Mouse (Mus musculus) C2C12 (cell line): Measurements from ENCODE around the gene Abhd6. TPM values are rescaled to one million over a fixed set of nuclear protein-coding genes. Genes with fewer than 3 reads are reported as not detected.

Source experiments
- H3K27me3 ChIP-seq: one replicate; pipeline ENCODE4 v1.6.1; 2011; ENCODE audit not compliant: control insufficient read depth, insufficient read depth, insufficient read length
- H3K36me3 ChIP-seq: one replicate; pipeline ENCODE4 v1.6.1; 2011; ENCODE audit not compliant: control insufficient read depth, insufficient read depth
- H3K4me3 ChIP-seq: one replicate; pipeline ENCODE4 v1.5.1; 2011; ENCODE audit warnings: mild to moderate bottlenecking, control low read depth; ENCODE audit not compliant: poor library complexity, insufficient read depth, severe bottlenecking
- H3K79me2 ChIP-seq: one replicate; pipeline ENCODE4 v1.6.1; 2011; ENCODE audit not compliant: control insufficient read depth, insufficient read depth
- H3K79me3 ChIP-seq: one replicate; pipeline ENCODE4 v1.6.1; 2011; ENCODE audit warnings: low read depth, control low read depth
- H3ac ChIP-seq: one replicate; pipeline ENCODE3; 2011; ENCODE audit warnings: low read depth; ENCODE audit not compliant: control insufficient read depth, insufficient read length
- CEBPB ChIP-seq: IDR thresholded peaks from one replicate; pipeline ENCODE4 v1.6.1; 2011; ENCODE audit warnings: low read depth, mild to moderate bottlenecking, control low read depth, moderate library complexity
- CTCF ChIP-seq: IDR thresholded peaks from one replicate; pipeline ENCODE4 v1.5.1; 2011; ENCODE audit not compliant: control insufficient read depth, insufficient read depth, insufficient read length
- FOSL1 ChIP-seq: IDR thresholded peaks from one replicate; pipeline ENCODE4 v1.8.0; 2011; ENCODE audit warnings: mild to moderate bottlenecking, low read length; ENCODE audit not compliant: poor library complexity, insufficient read depth, severe bottlenecking
- MAX ChIP-seq: IDR thresholded peaks from one replicate; pipeline ENCODE4 v1.6.1; 2011; ENCODE audit warnings: mild to moderate bottlenecking, control low read depth
- MYOD1 ChIP-seq: IDR thresholded peaks from one replicate; pipeline ENCODE4 v1.6.1; 2011; ENCODE audit warnings: low read depth; ENCODE audit not compliant: control insufficient read depth, insufficient read length
- MYOG ChIP-seq: IDR thresholded peaks from one replicate; pipeline ENCODE4 v1.6.1; 2011; ENCODE audit not compliant: control insufficient read depth, insufficient read length; ENCODE audit errors: extremely low read depth
- USF1 ChIP-seq: IDR thresholded peaks from one replicate; pipeline ENCODE4 v1.6.1; 2011; ENCODE audit warnings: low read depth, mild to moderate bottlenecking, control low read depth, moderate library complexity
- polyA plus RNA-seq: library from polyadenylated mRNA; unstranded; fragments of >200 nt; fragmentation: generic; extraction: Trizol; gene quantifications from one replicate; pipeline ENCODE4 v1.2.1, GENCODE M21; 2012; ENCODE audit warnings: missing spikeins

The Abhd6 gene
- polyA plus RNA-seq, 1 experiment = 9.0 TPM

- no peaks in the 10 kb centered on the region for H3K36me3 ChIP-seq
- no peaks in the 10 kb centered on the region for H3K79me2 ChIP-seq
- no peak overlapping the region for H3ac ChIP-seq
- TF ChIP-seq CEBPB (no peak), USF1 (no peak), MYOG (no peak), MYOD1 (no peak), CTCF (no peak), FOSL1 (no peak), MAX (no peak)
- H3K4me3 ChIP-seq = no peak overlapping the region
- no peaks in the 10 kb centered on the region for H3K79me3 ChIP-seq
- H3K27me3 ChIP-seq = no peaks in the 10 kb centered on the region
Measured at GRCm38 (mm10) chr14:7962626-7963025, 40.1 kb upstream of the Abhd6 start.

GRCm38 (mm10) chr14:7963160-7963559, 39.5 kb upstream of the Abhd6 start:
- no peak overlapping the region for H3K4me3 ChIP-seq
- H3ac ChIP-seq = no peak overlapping the region
- H3K27me3 ChIP-seq = no peaks in the 10 kb centered on the region
- no peaks in the 10 kb centered on the region for H3K79me3 ChIP-seq
- H3K36me3 ChIP-seq = no peaks in the 10 kb centered on the region
- TF ChIP-seq FOSL1 (no peak), MAX (no peak), MYOG (no peak), USF1 (no peak), CTCF (no peak), MYOD1 (no peak), CEBPB (no peak)
- no peaks in the 10 kb centered on the region for H3K79me2 ChIP-seq

GRCm38 (mm10) chr14:7964219-7964889, 38.3 kb upstream of the Abhd6 start:
- H3K79me3 ChIP-seq = no peaks in the 10 kb centered on the region
- no peak overlapping the region for H3K4me3 ChIP-seq
- no peak overlapping the region for H3ac ChIP-seq
- H3K79me2 ChIP-seq = no peaks in the 10 kb centered on the region
- H3K27me3 ChIP-seq = no peaks in the 10 kb centered on the region
- no peaks in the 10 kb centered on the region for H3K36me3 ChIP-seq
- TF ChIP-seq CTCF (peak; percentile 4), CEBPB (no peak)

GRCm38 (mm10) chr14:7971889-7972493, 30.7 kb upstream of the Abhd6 start:
- no peak overlapping the region for H3K4me3 ChIP-seq
- TF ChIP-seq MYOG (no peak), MYOD1 (no peak), FOSL1 (no peak), USF1 (no peak), CTCF (no peak), CEBPB (no peak), MAX (no peak)
- no peaks in the 10 kb centered on the region for H3K79me3 ChIP-seq
- H3K36me3 ChIP-seq = no peaks in the 10 kb centered on the region
- H3ac ChIP-seq = no peak overlapping the region
- no peaks in the 10 kb centered on the region for H3K27me3 ChIP-seq
- H3K79me2 ChIP-seq = no peaks in the 10 kb centered on the region

- H3K79me2 ChIP-seq = no peaks in the 10 kb centered on the region
- H3ac ChIP-seq = no peak overlapping the region
- no peaks in the 10 kb centered on the region for H3K27me3 ChIP-seq
- no peak for TF ChIP-seq MYOD1
- no peak for TF ChIP-seq CEBPB
- TF ChIP-seq MYOG = no peak
- TF ChIP-seq CTCF = no peak
- TF ChIP-seq FOSL1 = no peak
- no peak for TF ChIP-seq USF1
- TF ChIP-seq MAX = no peak
- H3K4me3 ChIP-seq = no peak overlapping the region
- H3K36me3 ChIP-seq = no peaks in the 10 kb centered on the region
- no peaks in the 10 kb centered on the region for H3K79me3 ChIP-seq
Measured at GRCm38 (mm10) chr14:7974643-7975042, 28.1 kb upstream of the Abhd6 start.

GRCm38 (mm10) chr14:7975177-7975576, 27.5 kb upstream of the Abhd6 start:
- Histone ChIP-seq H3K36me3 (no peaks in the 10 kb centered on the region), H3K79me2 (no peaks in the 10 kb centered on the region), H3K79me3 (no peaks in the 10 kb centered on the region), H3K27me3 (no peaks in the 10 kb centered on the region), H3K4me3 (no peak overlapping the region), H3ac (no peak overlapping the region)
- TF ChIP-seq MYOG = no peak
- TF ChIP-seq FOSL1 = no peak
- TF ChIP-seq USF1 = no peak
- TF ChIP-seq MYOD1 = no peak
- no peak for TF ChIP-seq MAX
- TF ChIP-seq CEBPB = no peak
- TF ChIP-seq CTCF = no peak
